Mouse (Mus musculus) ES-Bruce4 (cell line): ENCODE measurements around the gene Adsl.

Experiments used
- CTCF ChIP-seq: IDR thresholded peaks from one replicate; pipeline ENCODE4 v1.8.1; 2011; ENCODE audit warnings: low read depth, low read length
- EP300 ChIP-seq: IDR thresholded peaks from 2 replicates; pipeline ENCODE4 v1.6.1; 2011; ENCODE audit warnings: low read depth, low read length; ENCODE audit not compliant: insufficient read depth
- POLR2A ChIP-seq: IDR thresholded peaks from one replicate; pipeline ENCODE4 v1.8.1; 2011; ENCODE audit warnings: low read length; ENCODE audit not compliant: insufficient read depth

DNA sequence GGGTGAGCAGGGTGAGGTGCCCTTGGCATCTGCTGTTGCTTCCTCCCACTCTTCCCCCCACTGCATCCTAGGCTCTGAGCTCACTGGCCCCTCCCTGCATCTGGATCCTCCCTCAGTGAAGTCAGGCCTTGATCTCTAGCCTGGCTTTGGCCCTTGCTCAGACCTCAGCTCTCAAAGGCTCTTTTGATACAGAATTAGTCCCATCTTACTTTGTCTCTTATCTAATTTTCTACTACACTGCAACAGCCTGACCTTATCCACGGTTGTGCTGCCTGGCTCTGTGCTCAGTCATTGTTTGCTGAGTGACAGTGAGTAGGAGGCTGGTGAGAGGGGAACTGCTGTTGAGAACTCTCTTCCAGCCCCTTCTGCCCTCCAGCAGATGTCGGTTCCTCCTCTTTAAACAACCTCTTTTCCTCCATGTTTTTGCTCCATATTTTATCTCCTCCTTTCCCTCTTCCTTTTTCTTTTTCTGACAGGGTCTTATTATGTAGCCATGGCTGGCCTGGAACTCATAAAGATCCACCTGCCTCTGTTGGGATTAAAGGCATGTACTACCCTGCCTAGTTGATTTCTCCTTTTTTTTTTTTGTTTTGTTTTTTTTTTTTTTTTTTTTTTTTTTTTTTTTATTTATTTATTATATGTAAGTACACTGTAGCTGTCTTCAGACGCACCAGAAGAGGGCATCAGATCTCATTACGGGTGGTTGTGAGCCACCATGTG is 52.3 kb downstream of the Adsl start:
- TF ChIP-seq CTCF (no peak), POLR2A (no peak), EP300 (no peak)
